Mouse (Mus musculus): Measurements from ENCODE around the gene Slc36a3. TPM values are rescaled to one million over a fixed set of nuclear protein-coding genes. Genes with fewer than 3 reads are reported as not detected.

Slc36a3 gene
- total and polyA plus RNA-seq, 3 experiments: not detected

DNA sequence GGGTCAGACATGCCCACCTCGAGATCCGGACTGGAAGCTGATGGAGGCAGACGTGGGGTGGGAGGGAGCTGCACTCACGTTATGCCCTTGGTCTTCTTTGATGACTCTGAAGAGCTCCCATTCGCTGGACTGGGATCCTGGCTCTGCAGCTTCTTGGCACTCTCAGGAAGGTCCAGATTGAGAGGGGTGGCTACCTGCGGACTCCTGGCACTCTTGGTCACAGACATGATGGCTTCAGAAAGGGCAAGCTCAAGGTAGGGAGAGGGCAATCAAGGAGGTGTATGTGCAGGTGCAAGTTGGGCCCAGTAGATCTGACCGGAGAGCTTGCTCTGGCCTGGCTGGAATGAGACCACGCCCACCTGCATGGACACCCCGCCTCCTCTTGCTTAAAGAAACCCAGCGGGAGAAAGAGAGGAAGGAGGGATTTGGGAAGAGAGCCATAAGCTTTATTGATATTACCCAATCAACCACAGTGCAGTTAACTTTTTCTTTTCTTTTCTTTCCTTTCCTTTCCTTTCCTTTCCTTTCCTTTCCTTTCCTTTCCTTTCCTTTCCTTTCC lies 33.3 kb upstream of the Slc36a3 start, which contains the start of gene Slc36a2:
Slc36a2 (minus strand) TSS at position 345 of the 559 bp plus-strand sequence.
- no peak within 1 kb of the TSS for H3K27ac ChIP-seq
- DNase-seq: peak in 1 of 2 experiments; percentile 31
- 34% methylated on average over 10 of the region's 10 CpGs for WGBS
- H3K36me3 ChIP-seq (ENCODE audit: control insufficient read depth, insufficient read depth, low read length): no peaks in the 10 kb centered on the region
- intact Hi-C loops (cut with DNase I): no loop called here
- TF ChIP-seq CTCF (IDR thresholded peaks at IDR 0.05): no peak
- TF ChIP-seq POLR2A (IDR thresholded peaks at IDR 0.05; ENCODE audit: insufficient read depth, low read depth, low read length): peak; percentile 42; the same call in 1 of the 2 replicates
- H3K27me3 ChIP-seq (ENCODE audit: control insufficient read depth, insufficient read depth, low read length): no peaks in the 10 kb centered on the region
- H3K4me1 ChIP-seq (ENCODE audit: control insufficient read depth, insufficient read depth, low read length): peaks cover 4% of the 10 kb centered on the region
- H3K79me2 ChIP-seq (replicated peaks; ENCODE audit: control insufficient read depth, insufficient read depth, low read length): no peaks in the 10 kb centered on the region
- no peak within 1 kb of the TSS; the same call in 1 of the 2 replicates for H3K9ac ChIP-seq (ENCODE audit: low read depth, low read length)
- H3K4me3 ChIP-seq: peak within 1 kb of the TSS; percentile 18; the same call in 1 of the 2 replicates

DNA sequence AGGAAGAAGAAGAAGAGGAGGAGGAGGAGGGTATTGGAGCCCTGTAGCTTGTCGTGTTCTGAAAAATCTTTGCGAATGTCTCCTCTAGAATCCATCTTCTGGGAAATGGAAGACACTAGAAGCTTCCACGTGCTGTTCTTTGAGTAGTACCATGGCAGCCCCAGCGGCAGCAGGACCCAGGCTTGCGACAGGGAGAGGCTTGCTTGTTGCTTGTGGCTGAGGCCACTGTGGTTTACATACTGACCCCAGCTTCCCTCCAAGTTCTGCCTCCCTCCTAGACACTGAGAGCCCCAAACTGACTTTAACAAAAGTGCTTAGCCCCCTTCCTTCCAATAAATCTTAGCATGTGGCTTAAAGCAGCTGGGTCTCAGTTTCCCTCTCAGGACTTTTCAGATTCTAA lies 32.7 kb upstream of the Slc36a3 start:
- TF ChIP-seq CTCF (IDR thresholded peaks at IDR 0.05) (no peak), POLR2A (IDR thresholded peaks at IDR 0.05; ENCODE audit: insufficient read depth, low read depth, low read length) (no peak), EP300 (IDR thresholded peaks at IDR 0.05; ENCODE audit: insufficient read depth, low read depth, low read length) (no peak)
- Histone ChIP-seq H3K4me1 (ENCODE audit: control insufficient read depth, insufficient read depth, low read length) (peaks cover 4% of the 10 kb centered on the region), H3K27ac (no peak overlapping the region), H3K9ac (ENCODE audit: low read depth, low read length) (no peak overlapping the region), H3K4me3 (no peak overlapping the region), H3K27me3 (ENCODE audit: control insufficient read depth, insufficient read depth, low read length) (no peaks in the 10 kb centered on the region), H3K79me2 (replicated peaks; ENCODE audit: control insufficient read depth, insufficient read depth, low read length) (no peaks in the 10 kb centered on the region), H3K36me3 (ENCODE audit: control insufficient read depth, insufficient read depth, low read length) (no peaks in the 10 kb centered on the region)
- DNase-seq: no peak
- 83% methylated on average over 5 of the region's 5 CpGs for WGBS
- intact Hi-C loops (cut with DNase I): no loop called here

DNA sequence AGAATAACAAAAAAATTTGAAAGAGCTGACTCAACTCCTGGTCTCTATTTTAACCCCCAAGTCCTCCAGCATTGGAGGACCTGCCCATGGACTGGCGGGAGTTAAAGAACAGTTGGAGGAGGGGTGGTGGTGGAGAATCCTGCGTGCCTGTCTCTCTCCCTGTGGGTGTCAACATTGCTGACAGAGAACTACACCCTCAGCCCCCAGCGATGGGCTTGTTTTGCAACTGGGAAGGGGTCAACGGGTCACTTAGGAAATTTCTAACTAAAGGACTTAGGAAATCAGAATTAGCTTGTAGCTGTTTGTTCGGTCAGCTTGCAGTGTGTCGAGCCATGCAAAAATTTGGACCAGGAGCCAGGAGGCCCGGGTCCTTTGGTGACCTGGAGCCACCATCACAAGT lies 31.6 kb upstream of the Slc36a3 start:
- H3K4me1 ChIP-seq (ENCODE audit: control insufficient read depth, insufficient read depth, low read length): peaks cover 4% of the 10 kb centered on the region
- no peaks in the 10 kb centered on the region for H3K27me3 ChIP-seq (ENCODE audit: control insufficient read depth, insufficient read depth, low read length)
- no peak for DNase-seq
- no peak overlapping the region for H3K4me3 ChIP-seq
- H3K36me3 ChIP-seq (ENCODE audit: control insufficient read depth, insufficient read depth, low read length): no peaks in the 10 kb centered on the region
- no peak overlapping the region for H3K27ac ChIP-seq
- intact Hi-C loops (cut with DNase I): no loop called here
- TF ChIP-seq EP300 (IDR thresholded peaks at IDR 0.05; ENCODE audit: insufficient read depth, low read depth, low read length) (no peak), POLR2A (IDR thresholded peaks at IDR 0.05; ENCODE audit: insufficient read depth, low read depth, low read length) (no peak), CTCF (IDR thresholded peaks at IDR 0.05) (no peak)
- WGBS: 50% methylated on average over 7 of the region's 7 CpGs
- no peak overlapping the region for H3K9ac ChIP-seq (ENCODE audit: low read depth, low read length)
- H3K79me2 ChIP-seq (replicated peaks; ENCODE audit: control insufficient read depth, insufficient read depth, low read length): no peaks in the 10 kb centered on the region

GRCm38 (mm10) chr11:55179856-55180255 lies 28.3 kb upstream of the Slc36a3 start:
- H3K36me3 ChIP-seq (ENCODE audit: control insufficient read depth, insufficient read depth, low read length): no peaks in the 10 kb centered on the region
- no peak overlapping the region for H3K9ac ChIP-seq (ENCODE audit: low read depth, low read length)
- no peak for DNase-seq
- whole genome bisulfite sequencing: 80% methylated on average over 3 of the region's 3 CpGs
- no peaks in the 10 kb centered on the region for H3K4me1 ChIP-seq (ENCODE audit: control insufficient read depth, insufficient read depth, low read length)
- no peaks in the 10 kb centered on the region for H3K27me3 ChIP-seq (ENCODE audit: control insufficient read depth, insufficient read depth, low read length)
- no peak for TF ChIP-seq EP300 (IDR thresholded peaks at IDR 0.05; ENCODE audit: insufficient read depth, low read depth, low read length)
- intact Hi-C loops (cut with DNase I): no loop called here
- H3K79me2 ChIP-seq (replicated peaks; ENCODE audit: control insufficient read depth, insufficient read depth, low read length): no peaks in the 10 kb centered on the region
- H3K4me3 ChIP-seq: no peak overlapping the region
- H3K27ac ChIP-seq: no peak overlapping the region

- intact Hi-C loops (cut with DNase I): no loop called here
- WGBS: 78% methylated on average over 4 of the region's 4 CpGs
- TF ChIP-seq CTCF (IDR thresholded peaks at IDR 0.05): no peak
- TF ChIP-seq POLR2A (IDR thresholded peaks at IDR 0.05; ENCODE audit: insufficient read depth, low read depth, low read length): no peak
- TF ChIP-seq EP300 (IDR thresholded peaks at IDR 0.05; ENCODE audit: insufficient read depth, low read depth, low read length): no peak
- no peaks in the 10 kb centered on the region for H3K4me1 ChIP-seq (ENCODE audit: control insufficient read depth, insufficient read depth, low read length)
- no peaks in the 10 kb centered on the region for H3K36me3 ChIP-seq (ENCODE audit: control insufficient read depth, insufficient read depth, low read length)
- DNase-seq: no peak
- H3K9ac ChIP-seq (ENCODE audit: low read depth, low read length): no peak overlapping the region
- H3K4me3 ChIP-seq: no peak overlapping the region
- H3K79me2 ChIP-seq (replicated peaks; ENCODE audit: control insufficient read depth, insufficient read depth, low read length): no peaks in the 10 kb centered on the region
- no peaks in the 10 kb centered on the region for H3K27me3 ChIP-seq (ENCODE audit: control insufficient read depth, insufficient read depth, low read length)
- no peak overlapping the region for H3K27ac ChIP-seq
These were observed 27.3 kb upstream of the Slc36a3 start for GRCm38 (mm10) chr11:55178830-55179229.

GRCm38 (mm10) chr11:55170501-55170900 lies 19.0 kb upstream of the Slc36a3 start:
- DNase-seq: no peak
- H3K27ac ChIP-seq: no peak overlapping the region
- WGBS: 65% methylated on average over 4 of the region's 4 CpGs
- no peak overlapping the region for H3K4me3 ChIP-seq
- no peaks in the 10 kb centered on the region for H3K4me1 ChIP-seq (ENCODE audit: control insufficient read depth, insufficient read depth, low read length)
- intact Hi-C loops (cut with DNase I): no loop called here
- no peaks in the 10 kb centered on the region for H3K79me2 ChIP-seq (replicated peaks; ENCODE audit: control insufficient read depth, insufficient read depth, low read length)
- H3K36me3 ChIP-seq (ENCODE audit: control insufficient read depth, insufficient read depth, low read length): no peaks in the 10 kb centered on the region
- no peaks in the 10 kb centered on the region for H3K27me3 ChIP-seq (ENCODE audit: control insufficient read depth, insufficient read depth, low read length)
- TF ChIP-seq POLR2A (IDR thresholded peaks at IDR 0.05; ENCODE audit: insufficient read depth, low read depth, low read length): no peak
- no peak for TF ChIP-seq EP300 (IDR thresholded peaks at IDR 0.05; ENCODE audit: insufficient read depth, low read depth, low read length)
- TF ChIP-seq CTCF (IDR thresholded peaks at IDR 0.05): no peak
- no peak overlapping the region for H3K9ac ChIP-seq (ENCODE audit: low read depth, low read length)
